Mouse (Mus musculus) limb, embryonic 13.5 days (tissue): ENCODE data around the gene Pygo1. TPM values are rescaled to one million over a fixed set of nuclear protein-coding genes. Genes with fewer than 3 reads are reported as not detected.

ENCODE experiments used
- polyA plus RNA-seq: library from polyadenylated mRNA; unstranded; fragments of >200 nt; fragmentation: Nextera tagmentation; extraction: Ambion mirVana; gene quantifications from 2 replicates; pipeline ENCODE4 v1.2.1, GENCODE M21; 2015

Pygo1 gene
- polyA plus RNA-seq, 1 experiment from 2014 or later: 9.9 TPM

Other genes starting within 250 kb of the Pygo1 start
- gene Prtg, start 118.8 kb upstream of the Pygo1 start, polyA plus RNA-seq: 0.36 and 1.0 TPM in 2 replicates
- gene Dyx1c1, start 33.1 kb downstream of the Pygo1 start, polyA plus RNA-seq: 1.6 TPM in 2 replicates
- gene Gm44503, start 33.2 kb downstream of the Pygo1 start, polyA plus RNA-seq: not detected in 2 replicates
- 10.3 and 10.7 TPM in 2 replicates for gene Ccpg1os, start 59.7 kb downstream of the Pygo1 start, polyA plus RNA-seq
- gene Ccpg1, start 59.8 kb downstream of the Pygo1 start, polyA plus RNA-seq: 22.8 and 23.6 TPM in 2 replicates
- 10.5 and 13.0 TPM in 2 replicates for gene Pigb, start 114.7 kb downstream of the Pygo1 start, polyA plus RNA-seq
- gene Rab27a, start 119.2 kb downstream of the Pygo1 start, polyA plus RNA-seq: 8.6 and 8.8 TPM in 2 replicates
- 0.22 TPM in 1 of 2 replicates, not detected in the other for gene Khdc3, start 176.2 kb downstream of the Pygo1 start, polyA plus RNA-seq
- not detected in 2 replicates for gene Gm20509, start 176.8 kb downstream of the Pygo1 start, polyA plus RNA-seq
- gene Rsl24d1, start 187.8 kb downstream of the Pygo1 start, polyA plus RNA-seq: 138 TPM in 2 replicates